Mouse (Mus musculus) MEL (cell line): ENCODE results near the gene Il33. TPM values are rescaled to one million over a fixed set of nuclear protein-coding genes. Genes with fewer than 3 reads are reported as not detected.

Experiments
- DNase-seq: peaks from one replicate; pipeline ENCODE4 v3.0.0; 2011; ENCODE audit warnings: low read depth, low spot score
- H3K27ac ChIP-seq: 2 replicates; pipeline ENCODE4 v1.5.1; 2012; ENCODE audit warnings: low read depth, mild to moderate bottlenecking, control low read depth, low read length, moderate library complexity; ENCODE audit not compliant: control insufficient read depth
- H3K27me3 ChIP-seq, 2 experiments: fragments of 150-350 bp in 1 of 2; sonication (generic) in 1 of 2; 2 replicates each; pipeline ENCODE4 v1.6.1; 2012; ENCODE audit warnings: low read length in 2 of 2, mild to moderate bottlenecking in 2 of 2, improper control_type of control experiment in 1 of 2, moderate library complexity in 1 of 2; ENCODE audit not compliant: insufficient read depth in 2 of 2, control insufficient read depth in 1 of 2
- H3K36me3 ChIP-seq, 2 experiments: 2 replicates each; pipeline ENCODE4 v1.6.1; 2012 to 2014; ENCODE audit warnings: low read length in 2 of 2, improper control_type of control experiment in 1 of 2, inconsistent platforms in 1 of 2, mild to moderate bottlenecking in 1 of 2; ENCODE audit not compliant: insufficient read depth in 2 of 2, control insufficient read depth in 1 of 2
- H3K4me1 ChIP-seq, 2 experiments: fragments of 150-350 bp in 1 of 2; sonication (generic) in 1 of 2; 2 replicates each; pipeline ENCODE4 v1.6.1; 2012; ENCODE audit warnings: low read length in 2 of 2, improper control_type of control experiment in 1 of 2, mild to moderate bottlenecking in 1 of 2; ENCODE audit not compliant: insufficient read depth in 2 of 2, control insufficient read depth in 1 of 2
- H3K4me3 ChIP-seq, 2 experiments: fragments of 150-350 bp in 1 of 2; sonication (generic) in 1 of 2; 2 replicates each; pipeline ENCODE4 v1.5.1; 2012; ENCODE audit warnings: low read depth in 2 of 2, low read length in 2 of 2, mild to moderate bottlenecking in 2 of 2, moderate library complexity in 2 of 2, control low read depth in 1 of 2, improper control_type of control experiment in 1 of 2; ENCODE audit not compliant: control insufficient read depth in 1 of 2, insufficient read depth in 1 of 2
- H3K79me2 ChIP-seq: 2 replicates; pipeline ENCODE4 v1.6.1; 2012; ENCODE audit warnings: mild to moderate bottlenecking, low read length, moderate library complexity; ENCODE audit not compliant: control insufficient read depth, poor library complexity, insufficient read depth
- H3K9ac ChIP-seq: 2 replicates; pipeline ENCODE4 v1.6.1; 2012; ENCODE audit warnings: low read depth, mild to moderate bottlenecking, control low read depth, low read length, moderate library complexity; ENCODE audit not compliant: control insufficient read depth, poor library complexity, severe bottlenecking
- H3K9me3 ChIP-seq: fragments of 150-350 bp; sonication (generic); replicated peaks from 2 replicates; pipeline ENCODE4 v1.6.1; 2012; ENCODE audit warnings: mild to moderate bottlenecking, low read length, improper control_type of control experiment, moderate library complexity; ENCODE audit not compliant: insufficient read depth
- BHLHE40 ChIP-seq: IDR thresholded peaks from 2 replicates; pipeline ENCODE4 v1.6.1; 2012; ENCODE audit warnings: low read depth, mild to moderate bottlenecking, inconsistent platforms, low read length, improper control_type of control experiment, borderline replicate concordance
- CTCF ChIP-seq, 3 experiments: IDR thresholded peaks in 2 of 3; conservative IDR thresholded peaks in 1 of 3; 2 replicates each; pipeline ENCODE4 v1.5.1; 2011 to 2012; ENCODE audit warnings: low read length in 3 of 3, low read depth in 2 of 3, mild to moderate bottlenecking in 2 of 3, improper control_type of control experiment in 1 of 3, inconsistent platforms in 1 of 3, mixed read lengths in 1 of 3, moderate library complexity in 1 of 3; ENCODE audit not compliant: control insufficient read depth in 1 of 3, insufficient read depth in 1 of 3, poor library complexity in 1 of 3, severe bottlenecking in 1 of 3
- E2F4 ChIP-seq: IDR thresholded peaks from 2 replicates; pipeline ENCODE4 v1.6.1; 2011; ENCODE audit warnings: low read depth, low read length, improper control_type of control experiment, borderline replicate concordance
- ELF1 ChIP-seq: IDR thresholded peaks from 2 replicates; pipeline ENCODE4 v1.6.1; 2014; ENCODE audit warnings: low read depth, mild to moderate bottlenecking, inconsistent platforms, low read length, improper control_type of control experiment, moderate library complexity
- EP300 ChIP-seq, 2 experiments: IDR thresholded peaks; 2 replicates each; pipeline ENCODE4 v1.6.1; 2011; ENCODE audit warnings: improper control_type of control experiment in 2 of 2, low read length in 2 of 2, low read depth in 1 of 2, mild to moderate bottlenecking in 1 of 2
- ETS1 ChIP-seq: IDR thresholded peaks from 2 replicates; pipeline ENCODE4 v1.6.1; 2012; ENCODE audit warnings: low read depth, mild to moderate bottlenecking, inconsistent platforms, low read length, improper control_type of control experiment, moderate library complexity
- GATA1 ChIP-seq: IDR thresholded peaks from 2 replicates; pipeline ENCODE4 v1.6.1; 2011; ENCODE audit warnings: low read depth, low read length, improper control_type of control experiment
- HCFC1 ChIP-seq: IDR thresholded peaks from 2 replicates; pipeline ENCODE4 v1.6.1; 2012; ENCODE audit warnings: low read depth, mild to moderate bottlenecking, inconsistent platforms, low read length, improper control_type of control experiment, moderate library complexity
- JUND ChIP-seq: IDR thresholded peaks from 2 replicates; pipeline ENCODE4 v1.6.1; 2011; ENCODE audit warnings: low read depth, mild to moderate bottlenecking, improper control_type of control experiment, low read length
- MAZ ChIP-seq: IDR thresholded peaks from 2 replicates; pipeline ENCODE4 v1.6.1; 2012; ENCODE audit warnings: low read depth, mild to moderate bottlenecking, inconsistent platforms, low read length, improper control_type of control experiment
- MEF2A ChIP-seq: IDR thresholded peaks from 2 replicates; pipeline ENCODE4 v1.6.1; 2014; ENCODE audit warnings: low read depth, mild to moderate bottlenecking, inconsistent platforms, low read length, improper control_type of control experiment; ENCODE audit not compliant: poor library complexity, insufficient replicate concordance, severe bottlenecking; ENCODE audit errors: extremely low read depth
- MYB ChIP-seq: IDR thresholded peaks from 2 replicates; pipeline ENCODE4 v1.6.1; 2011; ENCODE audit warnings: mild to moderate bottlenecking, low read depth, low read length, improper control_type of control experiment
- RAD21 ChIP-seq: IDR thresholded peaks from 2 replicates; pipeline ENCODE4 v1.6.1; 2011; ENCODE audit warnings: mild to moderate bottlenecking, low read depth, low read length, improper control_type of control experiment
- RCOR1 ChIP-seq: IDR thresholded peaks from 2 replicates; pipeline ENCODE4 v1.6.1; 2012; ENCODE audit warnings: low read depth, mild to moderate bottlenecking, inconsistent platforms, low read length, improper control_type of control experiment
- SIN3A ChIP-seq: IDR thresholded peaks from 2 replicates; pipeline ENCODE4 v1.6.1; 2012; ENCODE audit warnings: low read length, improper control_type of control experiment, inconsistent platforms
- SMC3 ChIP-seq: IDR thresholded peaks from 2 replicates; pipeline ENCODE4 v1.6.1; 2011; ENCODE audit warnings: low read depth, low read length, improper control_type of control experiment
- UBTF ChIP-seq: IDR thresholded peaks from 2 replicates; pipeline ENCODE4 v1.6.1; 2012; ENCODE audit warnings: low read depth, mild to moderate bottlenecking, inconsistent platforms, low read length, improper control_type of control experiment, moderate library complexity, borderline replicate concordance; ENCODE audit not compliant: insufficient read depth
- USF1 ChIP-seq: IDR thresholded peaks from 2 replicates; pipeline ENCODE4 v1.6.1; 2014; ENCODE audit warnings: low read depth, mild to moderate bottlenecking, inconsistent platforms, low read length, improper control_type of control experiment, moderate library complexity
- USF2 ChIP-seq, 2 experiments: IDR thresholded peaks; 2 replicates each; pipeline ENCODE4 v1.6.1; 2011 to 2012; ENCODE audit warnings: improper control_type of control experiment in 2 of 2, low read length in 2 of 2, borderline replicate concordance in 1 of 2, inconsistent platforms in 1 of 2, low read depth in 1 of 2, mild to moderate bottlenecking in 1 of 2; ENCODE audit not compliant: insufficient read depth in 1 of 2
- ZC3H11A ChIP-seq: IDR thresholded peaks from 2 replicates; pipeline ENCODE4 v1.6.1; 2012; ENCODE audit warnings: low read depth, mild to moderate bottlenecking, inconsistent platforms, low read length, improper control_type of control experiment
- ZMIZ1 ChIP-seq: IDR thresholded peaks from 2 replicates; pipeline ENCODE4 v1.6.1; 2012; ENCODE audit warnings: low read depth, mild to moderate bottlenecking, inconsistent platforms, low read length, improper control_type of control experiment, moderate library complexity
- ZNF384 ChIP-seq: IDR thresholded peaks from 2 replicates; pipeline ENCODE4 v1.6.1; 2012; ENCODE audit warnings: low read depth, mild to moderate bottlenecking, inconsistent platforms, low read length, improper control_type of control experiment
- polyA plus RNA-seq, 2 experiments: library from polyadenylated mRNA; stranded (reverse) in 1 of 2; unstranded in 1 of 2; fragments of >175 nt in 1 of 2; fragments of >200 nt in 1 of 2; gene quantifications; 2 replicates each; pipeline versions ENCODE4 v1.2.1 to v1.2.4; 2012; ENCODE audit warnings: low replicate concordance in 2 of 2, low read depth in 1 of 2; ENCODE audit not compliant: insufficient read length in 2 of 2, insufficient read depth in 1 of 2, missing spikeins in 1 of 2
- total RNA-seq: library from RNA; depleted of rRNA; stranded (reverse); fragments of 300-350 nt; gene quantifications from 2 replicates; pipeline ENCODE4 v1.2.3, GENCODE M21; 2012

Gene Il33
- total and polyA plus RNA-seq, 3 experiments, result 0.17 TPM; not detected in 2

DNA sequence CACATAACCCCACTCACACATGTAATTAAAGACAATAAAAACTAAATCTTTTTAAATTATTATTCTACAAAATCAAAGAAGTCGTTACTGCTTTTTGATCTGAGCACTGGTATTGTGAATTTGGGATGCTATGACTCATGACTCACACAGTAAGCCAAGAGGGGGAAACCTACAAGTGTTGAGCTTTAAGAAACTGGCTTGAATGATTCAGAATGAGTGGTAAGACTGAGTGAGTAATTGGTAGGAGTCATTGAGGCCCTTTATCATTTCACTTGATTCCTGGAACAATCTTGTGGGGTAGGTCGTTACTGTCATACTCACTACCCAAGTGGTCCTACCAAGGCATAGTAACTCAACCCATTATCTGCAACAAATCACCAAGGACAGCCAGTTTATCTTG, 37.4 kb upstream of the Il33 start:
- no peaks in the 10 kb centered on the region for H3K79me2 ChIP-seq
- H3K4me1 ChIP-seq, result no peaks in the 10 kb centered on the region
- no peak overlapping the region for H3K4me3 ChIP-seq
- peaks cover 8 to 27% of the 10 kb centered on the region in 2 experiments for H3K27me3 ChIP-seq
- no peaks in the 10 kb centered on the region for H3K36me3 ChIP-seq
- TF ChIP-seq ETS1, result no peak
- TF ChIP-seq ZNF384, result no peak
- TF ChIP-seq MAZ, result no peak
- no peak for TF ChIP-seq E2F4
- TF ChIP-seq HCFC1, result no peak
- no peak for TF ChIP-seq CTCF (IDR thresholded peaks at IDR 0.05 in 2 of 3, conservative IDR thresholded peaks at IDR 0.05 in 1 of 3; ENCODE audit: control insufficient read depth in 1 of 3, insufficient read depth in 1 of 3, low read depth in 2 of 3, low read length in 3 of 3, poor library complexity in 1 of 3, severe bottlenecking in 1 of 3)
- no peak overlapping the region for H3K27ac ChIP-seq
- no peak for DNase-seq
- no peaks in the 10 kb centered on the region for H3K9me3 ChIP-seq
- H3K9ac ChIP-seq, result no peak overlapping the region

DNA sequence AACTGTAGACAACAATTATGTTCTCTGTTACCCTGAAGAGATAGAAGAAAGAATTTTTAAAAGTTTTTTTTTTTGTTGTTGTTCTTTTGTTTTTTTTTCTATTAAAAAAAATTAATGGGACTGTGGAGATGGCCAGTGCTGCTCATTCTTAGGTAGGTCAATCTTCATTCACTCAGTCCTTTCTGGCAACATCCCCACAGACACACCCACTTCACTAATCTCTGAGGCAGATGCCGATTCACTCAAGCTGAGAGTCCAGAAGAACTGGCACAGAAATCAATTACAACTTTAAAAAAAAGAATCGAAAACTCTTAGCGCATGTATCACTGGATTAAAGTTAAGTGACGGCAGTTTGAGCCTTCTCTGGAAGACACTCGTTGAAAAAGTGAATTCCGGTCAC, 36.0 kb upstream of the Il33 start:
- H3K27ac ChIP-seq, result no peak overlapping the region
- H3K9me3 ChIP-seq, result no peaks in the 10 kb centered on the region
- H3K79me2 ChIP-seq, result no peaks in the 10 kb centered on the region
- no peak overlapping the region for H3K4me3 ChIP-seq
- no peak overlapping the region for H3K9ac ChIP-seq
- peaks cover 9 to 31% of the 10 kb centered on the region in 2 experiments for H3K27me3 ChIP-seq
- no peaks in the 10 kb centered on the region for H3K4me1 ChIP-seq
- no peaks in the 10 kb centered on the region for H3K36me3 ChIP-seq
- DNase-seq, result no peak
- 0 out of 2 replicates have a peak, but pooled peaks have one; percentile 18 for TF ChIP-seq E2F4
- TF ChIP-seq USF1, result no peak

- H3K79me2 ChIP-seq, result no peaks in the 10 kb centered on the region
- H3K36me3 ChIP-seq, result no peaks in the 10 kb centered on the region
- no peaks in the 10 kb centered on the region for H3K4me1 ChIP-seq
- peaks cover 10 to 30% of the 10 kb centered on the region in 2 experiments for H3K27me3 ChIP-seq
- no peak for DNase-seq
- H3K9me3 ChIP-seq, result no peaks in the 10 kb centered on the region
- no peak overlapping the region for H3K4me3 ChIP-seq
- no peak overlapping the region for H3K9ac ChIP-seq
- H3K27ac ChIP-seq, result no peak overlapping the region
- no peak for TF ChIP-seq E2F4
- TF ChIP-seq CTCF (IDR thresholded peaks at IDR 0.05 in 2 of 3, conservative IDR thresholded peaks at IDR 0.05 in 1 of 3; ENCODE audit: control insufficient read depth in 1 of 3, insufficient read depth in 1 of 3, low read depth in 2 of 3, low read length in 3 of 3, poor library complexity in 1 of 3, severe bottlenecking in 1 of 3), result no peak
- no peak for TF ChIP-seq ELF1
- TF ChIP-seq MYB, result no peak
- TF ChIP-seq EP300 (IDR thresholded peaks at IDR 0.05; ENCODE audit: low read depth in 1 of 2, low read length in 2 of 2), result no peak
- no peak for TF ChIP-seq GATA1
- no peak for TF ChIP-seq USF2 (IDR thresholded peaks at IDR 0.05; ENCODE audit: borderline replicate concordance in 1 of 2, insufficient read depth in 1 of 2, low read depth in 1 of 2, low read length in 2 of 2)
- no peak for TF ChIP-seq RCOR1
- TF ChIP-seq BHLHE40, result no peak
- TF ChIP-seq ZMIZ1, result no peak
- TF ChIP-seq JUND, result no peak
- TF ChIP-seq MAZ, result no peak
- TF ChIP-seq UBTF, result no peak
- TF ChIP-seq SIN3A, result no peak
- TF ChIP-seq SMC3, result no peak
- no peak for TF ChIP-seq HCFC1
- TF ChIP-seq MEF2A, result no peak
- no peak for TF ChIP-seq RAD21
- TF ChIP-seq ZC3H11A, result no peak
- TF ChIP-seq, all 39 proteins: peak for 0
Measured at GRCm38 (mm10) chr19:29891981-29892380, 32.9 kb upstream of the Il33 start.
